Mouse (Mus musculus): ENCODE measurements around the gene Ube2q2. TPM values are rescaled to one million over a fixed set of nuclear protein-coding genes. Genes with fewer than 3 reads are reported as not detected.
A peak's percentile ranks its signal among the peaks of the same experiment; 100 is the strongest.
"Not testable (repeated sequence)": the region's sequence is repeated elsewhere in the genome, so short reads cannot be mapped to it uniquely, and the experiment has no call there.

Ube2q2 gene
- 10 to 100 TPM; 27.6 to 29.7 (median 28.3) TPM for total RNA-seq (2022)

- peak; percentile 46 for DNase-seq (ENCODE audit: low spot score)
Observed at GRCm38 (mm10) chr9:55148854-55149498, at the start of gene Ube2q2. Ube2q2 (plus strand) TSS chr9:55148854.

- DNase-seq (ENCODE audit: low spot score) = no peak
Observed at GRCm38 (mm10) chr9:55101117-55101516, 47.5 kb upstream of the Ube2q2 start.

GRCm38 (mm10) chr9:55102186-55102835, 46.3 kb upstream of the Ube2q2 start:
- DNase-seq (ENCODE audit: low spot score) = no peak

- no peak for DNase-seq (ENCODE audit: low spot score)
Observed at GRCm38 (mm10) chr9:55102931-55103630, 45.6 kb upstream of the Ube2q2 start.

GRCm38 (mm10) chr9:55110059-55110834, 38.4 kb upstream of the Ube2q2 start:
- DNase-seq (ENCODE audit: low spot score) = peak; percentile 84

- DNase-seq (ENCODE audit: low spot score) = not testable (repeated sequence)
Observed at GRCm38 (mm10) chr9:55110835-55111217, 37.8 kb upstream of the Ube2q2 start.

GRCm38 (mm10) chr9:55114752-55115151, 33.9 kb upstream of the Ube2q2 start:
- no peak for DNase-seq (ENCODE audit: low spot score)

- DNase-seq (ENCODE audit: low spot score) = no peak
Observed at GRCm38 (mm10) chr9:55117293-55118055, 31.2 kb upstream of the Ube2q2 start.

GRCm38 (mm10) chr9:55122586-55122985, 26.1 kb upstream of the Ube2q2 start:
- DNase-seq (ENCODE audit: low spot score) = no peak

- no peak for DNase-seq (ENCODE audit: low spot score)
Observed at GRCm38 (mm10) chr9:55125735-55126134, 22.9 kb upstream of the Ube2q2 start.

- no peak for DNase-seq (ENCODE audit: low spot score)
Observed at GRCm38 (mm10) chr9:55126295-55126694, 22.4 kb upstream of the Ube2q2 start.

GRCm38 (mm10) chr9:55131851-55132250, 16.8 kb upstream of the Ube2q2 start:
- no peak for DNase-seq (ENCODE audit: low spot score)

- no peak for DNase-seq (ENCODE audit: low spot score)
Observed at GRCm38 (mm10) chr9:55136576-55136975, 12.1 kb upstream of the Ube2q2 start.

GRCm38 (mm10) chr9:55137112-55137511, 11.5 kb upstream of the Ube2q2 start:
- no peak for DNase-seq (ENCODE audit: low spot score)

- peak; percentile 27 for DNase-seq (ENCODE audit: low spot score)
Observed at GRCm38 (mm10) chr9:55139958-55140357, 8.7 kb upstream of the Ube2q2 start.

- peak; percentile 24 for DNase-seq (ENCODE audit: low spot score)
Observed at GRCm38 (mm10) chr9:55149499-55150278, 1.0 kb downstream of the Ube2q2 start.

- no peak for DNase-seq (ENCODE audit: low spot score)
Observed at GRCm38 (mm10) chr9:55150279-55150726, 1.6 kb downstream of the Ube2q2 start.

- DNase-seq (ENCODE audit: low spot score) = no peak
Observed at GRCm38 (mm10) chr9:55151096-55151495, 2.4 kb downstream of the Ube2q2 start.

GRCm38 (mm10) chr9:55152935-55153334, 4.3 kb downstream of the Ube2q2 start:
- no peak for DNase-seq (ENCODE audit: low spot score)

Measured in heart, adult 8-10 months (tissue).